Mouse (Mus musculus) stomach, embryonic 14.5 days (tissue): Measurements from ENCODE around the gene Gne. TPM values are rescaled to one million over a fixed set of nuclear protein-coding genes. Genes with fewer than 3 reads are reported as not detected.

Experiments
- ATAC-seq: fragments of 200-750 bp; cut with Nextera tagmentation; 2 replicates; pipeline ENCODE4 v1.8.0; 2017; ENCODE audit warnings: low read depth, moderate TSS enrichment; ENCODE audit not compliant: insufficient number of reproducible peaks, insufficient read depth, low FRiP score
- H3K27ac ChIP-seq: fragments of 300-500 bp; sonication (generic); 2 replicates; pipeline ENCODE4 v1.5.1; 2014; ENCODE audit warnings: mild to moderate bottlenecking, low read length, moderate library complexity, mixed read lengths
- H3K27me3 ChIP-seq: fragments of 300-500 bp; sonication (generic); 2 replicates; pipeline ENCODE4 v1.6.1; 2014; ENCODE audit warnings: low read length, control low read depth, mixed read lengths; ENCODE audit not compliant: control insufficient read depth, insufficient read depth
- H3K36me3 ChIP-seq: fragments of 300-500 bp; sonication (generic); 2 replicates; pipeline ENCODE4 v1.6.1; 2014; ENCODE audit warnings: mild to moderate bottlenecking, control low read depth, low read length, moderate library complexity, mixed read lengths; ENCODE audit not compliant: control insufficient read depth, insufficient read depth
- H3K4me1 ChIP-seq: fragments of 300-500 bp; sonication (generic); 2 replicates; pipeline ENCODE4 v1.6.1; 2014; ENCODE audit warnings: low read length, control low read depth, mixed read lengths; ENCODE audit not compliant: control insufficient read depth, insufficient read depth
- H3K4me2 ChIP-seq: fragments of 300-500 bp; sonication (generic); replicated peaks from 2 replicates; pipeline ENCODE4 v1.6.1; 2014; ENCODE audit warnings: low read depth, low read length, control low read depth
- H3K4me3 ChIP-seq: fragments of 300-500 bp; sonication (generic); 2 replicates; pipeline ENCODE4 v1.5.1; 2014; ENCODE audit warnings: low read depth, low read length, control low read depth
- H3K9ac ChIP-seq: fragments of 300-500 bp; sonication (generic); replicated peaks from 2 replicates; pipeline ENCODE4 v1.6.1; 2014; ENCODE audit warnings: low read depth, mild to moderate bottlenecking, control low read depth, low read length, moderate library complexity, mixed read lengths
- H3K9me3 ChIP-seq: fragments of 300-500 bp; sonication (generic); 2 replicates; pipeline ENCODE4 v1.6.1; 2016; ENCODE audit warnings: low read depth, low read length, control low read depth; ENCODE audit not compliant: control insufficient read depth
- WGBS: fragments of 180-500 bp; shearing (Covaris S2); extraction: QIAGEN DNeasy Blood & Tissue Kit; methylation state at CpG from one replicate; pipeline ENCODE4 v1.1.7; 2014; 5-methylcytosine and 5-hydroxymethylcytosine counted together
- polyA plus RNA-seq: library from polyadenylated mRNA; unstranded; fragments of >200 nt; fragmentation: Nextera tagmentation; extraction: Ambion mirVana; gene quantifications from 2 replicates; pipeline ENCODE4 v1.2.1, GENCODE M21; 2014

Gene Gne
- polyA plus RNA-seq, 1 experiment from 2014 or later: 28.9 TPM

DNA sequence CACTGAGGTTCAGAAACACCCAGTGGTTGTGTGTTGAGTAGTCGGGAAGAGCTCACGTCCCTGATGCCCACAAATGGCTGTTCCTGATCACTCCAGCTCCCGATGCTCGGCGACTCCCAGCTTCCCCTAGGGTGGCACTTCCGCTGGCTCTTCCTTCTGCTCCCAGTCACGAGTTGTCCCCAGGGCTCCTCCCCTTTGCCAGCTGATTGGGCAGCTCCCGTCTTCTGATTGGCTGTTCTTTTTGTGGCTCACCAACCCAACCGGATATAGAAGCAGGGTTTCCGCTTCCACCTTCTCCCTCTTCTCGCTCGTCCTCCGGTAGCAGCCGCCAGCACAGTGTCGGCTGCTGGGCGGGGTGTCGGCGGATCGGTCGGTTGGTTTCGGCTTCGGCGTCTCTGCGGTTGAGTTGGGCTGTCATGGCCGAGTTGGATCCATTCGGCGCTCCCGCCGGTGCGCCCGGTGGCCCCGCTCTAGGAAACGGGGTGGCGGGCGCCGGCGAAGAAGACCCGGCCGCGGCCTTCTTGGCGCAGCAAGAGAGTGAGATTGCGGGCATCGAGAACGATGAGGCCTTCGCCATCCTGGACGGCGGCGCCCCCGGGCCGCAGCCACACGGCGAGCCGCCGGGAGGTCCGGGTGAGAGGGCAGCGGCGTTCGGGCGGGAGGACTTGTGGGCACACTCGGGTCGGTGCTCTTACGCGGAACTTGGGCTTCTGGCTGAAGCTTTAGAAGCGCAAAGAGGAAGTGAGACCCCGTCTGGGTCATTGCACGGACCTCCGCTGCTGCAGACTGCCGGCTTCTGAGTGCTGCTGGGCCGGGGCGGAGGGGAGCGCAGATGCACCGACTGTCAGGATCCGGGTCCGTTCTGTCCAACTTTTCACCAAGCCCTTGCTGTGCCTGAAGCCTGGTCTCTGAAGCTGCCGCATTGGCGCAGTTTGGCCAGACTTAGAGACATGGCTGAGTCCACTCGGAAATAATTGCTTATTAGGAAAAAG lies 71.3 kb downstream of the Gne start:
- peak overlapping the region; percentile 97 for H3K4me3 ChIP-seq
- H3K4me1 ChIP-seq: peaks cover 17% of the 10 kb centered on the region; the same call in 1 of the 2 replicates
- peak overlapping the region; percentile 89 for H3K4me2 ChIP-seq
- no peaks in the 10 kb centered on the region; the same call in 1 of the 2 replicates for H3K36me3 ChIP-seq
- no peaks in the 10 kb centered on the region for H3K9me3 ChIP-seq
- H3K27me3 ChIP-seq: no peaks in the 10 kb centered on the region
- WGBS: under 1% methylated on average over 77 of the region's 77 CpGs
- H3K9ac ChIP-seq: peak overlapping the region; percentile 93
- peak overlapping the region; percentile 74 for H3K27ac ChIP-seq
- peak; percentile 97 for ATAC-seq

DNA sequence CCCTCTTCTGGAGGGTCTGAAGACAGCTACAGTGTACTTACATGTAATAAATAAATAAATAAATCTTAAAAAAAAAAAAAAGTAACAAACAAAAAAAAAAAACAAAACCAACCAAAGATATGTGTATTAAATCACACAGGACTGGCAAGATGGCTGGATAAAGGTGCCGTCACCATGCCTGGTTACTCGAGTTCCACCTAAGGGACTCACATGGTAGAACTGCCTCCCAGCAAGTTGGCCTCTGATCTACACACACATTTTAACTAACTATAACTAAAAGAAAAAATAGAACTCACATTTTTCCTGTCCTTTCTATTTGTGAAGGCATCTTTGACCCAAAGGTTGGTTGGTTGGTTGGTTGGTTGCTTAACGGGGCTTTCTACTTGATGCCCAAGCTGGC lies 72.2 kb downstream of the Gne start:
- H3K4me1 ChIP-seq: peaks cover 17% of the 10 kb centered on the region; the same call in 1 of the 2 replicates
- no peaks in the 10 kb centered on the region for H3K27me3 ChIP-seq
- ATAC-seq: no peak
- no peaks in the 10 kb centered on the region for H3K9me3 ChIP-seq
- H3K27ac ChIP-seq: no peak overlapping the region
- no peaks in the 10 kb centered on the region; the same call in 1 of the 2 replicates for H3K36me3 ChIP-seq
- 83% methylated on average over 3 of the region's 3 CpGs for WGBS
- H3K9ac ChIP-seq: no peak overlapping the region
- H3K4me2 ChIP-seq: peak overlapping the region; percentile 89
- peak overlapping the region; percentile 97 for H3K4me3 ChIP-seq

- H3K4me1 ChIP-seq: peaks cover 17% of the 10 kb centered on the region; the same call in 1 of the 2 replicates
- no peak overlapping the region for H3K4me3 ChIP-seq
- no peaks in the 10 kb centered on the region; the same call in 1 of the 2 replicates for H3K36me3 ChIP-seq
- no peak overlapping the region for H3K27ac ChIP-seq
- no peaks in the 10 kb centered on the region for H3K27me3 ChIP-seq
- 43% methylated on average over 2 of the region's 2 CpGs for WGBS
- H3K9ac ChIP-seq: no peak overlapping the region
- H3K9me3 ChIP-seq: no peaks in the 10 kb centered on the region
- ATAC-seq: no peak
- no peak overlapping the region for H3K4me2 ChIP-seq
Observed at GRCm38 (mm10) chr4:44010893-44011292, 73.1 kb downstream of the Gne start.

- no peak overlapping the region for H3K27ac ChIP-seq
- H3K9me3 ChIP-seq: no peaks in the 10 kb centered on the region
- peaks cover 17% of the 10 kb centered on the region; the same call in 1 of the 2 replicates for H3K4me1 ChIP-seq
- H3K4me3 ChIP-seq: no peak overlapping the region
- WGBS: 97% methylated on average over 1 of the region's 1 CpGs
- no peak overlapping the region for H3K9ac ChIP-seq
- no peak for ATAC-seq
- no peaks in the 10 kb centered on the region; the same call in 1 of the 2 replicates for H3K36me3 ChIP-seq
- no peak overlapping the region for H3K4me2 ChIP-seq
- H3K27me3 ChIP-seq: no peaks in the 10 kb centered on the region
Observed at GRCm38 (mm10) chr4:44010176-44010575, 73.8 kb downstream of the Gne start.

GRCm38 (mm10) chr4:44004623-44005409 lies 79.2 kb downstream of the Gne start:
- H3K9ac ChIP-seq: no peak overlapping the region
- 73% methylated on average over 3 of the region's 3 CpGs for WGBS
- no peak overlapping the region for H3K4me3 ChIP-seq
- ATAC-seq: no peak
- H3K4me2 ChIP-seq: no peak overlapping the region
- H3K9me3 ChIP-seq: no peaks in the 10 kb centered on the region
- no peaks in the 10 kb centered on the region for H3K27me3 ChIP-seq
- H3K4me1 ChIP-seq: no peaks in the 10 kb centered on the region
- no peaks in the 10 kb centered on the region for H3K36me3 ChIP-seq
- H3K27ac ChIP-seq: no peak overlapping the region

DNA sequence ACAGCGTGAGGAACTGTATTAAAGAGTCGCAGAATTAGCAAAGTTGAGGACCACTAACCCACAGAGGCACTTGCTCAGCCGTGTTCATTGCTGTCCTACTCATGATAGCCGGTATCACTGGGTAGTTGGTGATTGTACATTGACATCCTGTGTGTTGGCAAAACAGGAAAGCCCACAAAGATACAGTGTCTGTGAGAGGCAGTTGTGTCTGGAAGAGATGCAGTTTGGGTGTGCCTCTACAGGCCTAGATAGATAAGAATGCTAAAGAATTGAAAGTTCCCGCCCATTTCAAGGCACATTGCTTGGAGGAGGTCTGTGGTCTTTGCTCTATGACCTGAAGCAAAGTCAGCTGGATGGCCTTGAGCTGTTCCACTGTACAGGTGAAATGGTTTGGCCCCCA lies 79.9 kb downstream of the Gne start, which contains the start of gene Clta:
Gene Clta, plus strand, starts transcription at position 327 of the 400 bp plus-strand sequence.
- WGBS: 81% methylated on average over 5 of the region's 5 CpGs
- Histone ChIP-seq H3K9ac (no peak within 1 kb of the TSS), H3K4me3 (no peak within 1 kb of the TSS), H3K9me3 (no peaks in the 10 kb centered on the region), H3K36me3 (no peaks in the 10 kb centered on the region), H3K27me3 (no peaks in the 10 kb centered on the region), H3K27ac (no peak within 1 kb of the TSS), H3K4me1 (no peaks in the 10 kb centered on the region), H3K4me2 (no peak within 1 kb of the TSS)
- ATAC-seq: peak; percentile 78; the same call in 1 of the 2 replicates

- 54% methylated on average over 6 of the region's 6 CpGs for WGBS
- no peak overlapping the region for H3K4me2 ChIP-seq
- ATAC-seq: no peak; the same call in 1 of the 2 replicates
- H3K27ac ChIP-seq: no peak overlapping the region
- no peak overlapping the region for H3K9ac ChIP-seq
- H3K27me3 ChIP-seq: no peaks in the 10 kb centered on the region
- H3K4me1 ChIP-seq: no peaks in the 10 kb centered on the region
- no peaks in the 10 kb centered on the region for H3K9me3 ChIP-seq
- no peaks in the 10 kb centered on the region for H3K36me3 ChIP-seq
- H3K4me3 ChIP-seq: no peak overlapping the region
Observed at GRCm38 (mm10) chr4:44003622-44004021, 80.4 kb downstream of the Gne start.

- H3K27me3 ChIP-seq: no peaks in the 10 kb centered on the region
- no peaks in the 10 kb centered on the region for H3K4me1 ChIP-seq
- H3K4me2 ChIP-seq: no peak overlapping the region
- no peak overlapping the region for H3K27ac ChIP-seq
- 43% methylated on average over 2 of the region's 2 CpGs for WGBS
- H3K9me3 ChIP-seq: no peaks in the 10 kb centered on the region
- H3K9ac ChIP-seq: no peak overlapping the region
- H3K4me3 ChIP-seq: no peak overlapping the region
- ATAC-seq: no peak
- no peaks in the 10 kb centered on the region for H3K36me3 ChIP-seq
Observed at GRCm38 (mm10) chr4:43994342-43994741, 89.6 kb downstream of the Gne start.
